Mouse (Mus musculus): Measurements from ENCODE around the gene Rnf11. TPM values are rescaled to one million over a fixed set of nuclear protein-coding genes. Genes with fewer than 3 reads are reported as not detected.

Gene Rnf11
- total and polyA plus RNA-seq, 3 experiments, result 11.9 to 30.9 (median 13.7) TPM

DNA sequence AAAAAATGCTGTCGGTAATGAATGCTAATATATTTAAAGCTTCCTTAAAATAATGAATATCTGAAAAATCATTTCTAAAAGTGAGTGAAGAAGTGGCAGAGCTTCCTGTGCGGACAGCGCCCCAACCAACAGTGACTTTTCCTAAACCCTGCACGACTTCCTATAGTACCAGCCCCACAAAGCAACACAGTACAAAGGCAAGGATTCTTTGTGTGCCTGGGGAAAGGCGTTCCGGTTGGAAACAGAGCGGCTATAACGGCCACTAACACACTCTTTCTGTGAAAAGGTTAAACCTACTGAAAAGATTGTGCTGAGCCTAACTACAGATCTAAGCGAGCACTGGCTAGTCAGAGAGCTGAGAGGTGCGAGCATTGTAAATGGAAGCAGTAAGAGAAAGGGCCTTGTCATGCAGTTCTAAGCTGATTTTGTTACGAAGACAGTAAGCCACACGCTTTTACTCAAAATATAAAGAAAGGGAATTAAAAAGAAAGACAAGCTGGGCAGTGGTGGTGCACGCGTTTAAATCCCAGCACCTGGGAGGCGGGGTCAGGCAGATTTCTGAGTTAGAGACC is 45.8 kb upstream of the Rnf11 start:
- no peaks in the 10 kb centered on the region for H3K27me3 ChIP-seq (replicated peaks)
- no peak for TF ChIP-seq MAX (IDR thresholded peaks at IDR 0.05; ENCODE audit: low read length)
- no peaks in the 10 kb centered on the region for H3K79me2 ChIP-seq (replicated peaks; ENCODE audit: control insufficient read depth, extremely low read depth, insufficient read depth, poor library complexity, severe bottlenecking)
- dilution Hi-C loops (cut with MboI; ENCODE audit: extremely low pct_ligation_motif_present, extremely low pct_unique_long_range_greater_than_20kb, low sequenced_read_pairs) (no loop called here), in situ Hi-C loops (cut with MboI; ENCODE audit: low pct_ligation_motif_present, low pct_unique_long_range_greater_than_20kb, low sequenced_read_pairs) (no loop called here)
- no peak overlapping the region for H3K4me3 ChIP-seq (replicated peaks in 1 of 3; ENCODE audit: low read depth in 2 of 3, low read length in 2 of 3, poor library complexity in 1 of 3)
- H3K4me2 ChIP-seq (ENCODE audit: insufficient read depth, low read depth, poor library complexity, severe bottlenecking), result no peak overlapping the region
- H3K36me3 ChIP-seq (replicated peaks in 1 of 2; ENCODE audit: control insufficient read depth in 1 of 2, insufficient read depth in 1 of 2, low read length in 1 of 2), result no peaks in the 10 kb centered on the region
- H3K4me1 ChIP-seq (ENCODE audit: control insufficient read depth in 1 of 2, insufficient read depth in 2 of 2), result peaks cover 0 to 5% of the 10 kb centered on the region in 2 experiments; a peak in 2 of 4 replicates
- no peak overlapping the region for H3K27ac ChIP-seq (ENCODE audit: insufficient read depth, low read depth)
- no peak overlapping the region for H3K9ac ChIP-seq (ENCODE audit: insufficient read depth, low read depth)
- no peak for DNase-seq (ENCODE audit: extremely low read depth)
- no peaks in the 10 kb centered on the region for H3K9me3 ChIP-seq (replicated peaks; ENCODE audit: low read length)

DNA sequence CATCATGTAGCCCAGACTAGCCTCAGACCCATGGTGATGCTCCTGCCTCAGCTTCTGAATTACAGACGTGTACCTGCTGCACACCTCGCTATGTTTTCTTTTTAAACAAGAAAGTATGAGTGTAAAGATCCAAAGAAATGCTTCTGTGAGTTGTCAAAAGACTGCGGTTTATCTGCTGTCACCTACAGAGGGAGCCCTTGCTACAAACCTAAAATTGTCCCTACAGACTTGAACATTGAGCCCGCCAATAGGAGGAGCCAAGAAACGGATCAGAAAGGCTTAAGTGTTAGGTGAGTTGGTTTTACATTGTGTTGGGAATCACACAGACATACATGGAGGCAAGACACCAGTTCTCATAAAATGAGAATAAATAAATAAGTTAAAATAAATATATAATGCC is 20.4 kb upstream of the Rnf11 start:
- DNase-seq (ENCODE audit: extremely low read depth), result peak; percentile 85
- Histone ChIP-seq H3K27me3 (replicated peaks) (no peaks in the 10 kb centered on the region), H3K36me3 (replicated peaks in 1 of 2; ENCODE audit: control insufficient read depth in 1 of 2, insufficient read depth in 1 of 2, low read length in 1 of 2) (no peaks in the 10 kb centered on the region), H3K4me3 (replicated peaks in 1 of 3; ENCODE audit: low read depth in 2 of 3, low read length in 2 of 3, poor library complexity in 1 of 3) (no peak overlapping the region), H3K9me3 (replicated peaks; ENCODE audit: low read length) (no peaks in the 10 kb centered on the region), H3K4me1 (ENCODE audit: control insufficient read depth in 1 of 2, insufficient read depth in 2 of 2) (0 out of 4 replicates have a peak, but pooled peaks cover 0 to 2% of the 10 kb centered on the region in 2 experiments), H3K4me2 (ENCODE audit: insufficient read depth, low read depth, poor library complexity, severe bottlenecking) (peak overlapping the region; percentile 56; the same call in 1 of the 2 replicates), H3K27ac (ENCODE audit: insufficient read depth, low read depth) (no peak overlapping the region), H3K9ac (ENCODE audit: insufficient read depth, low read depth) (no peak overlapping the region), H3K79me2 (replicated peaks; ENCODE audit: control insufficient read depth, extremely low read depth, insufficient read depth, poor library complexity, severe bottlenecking) (no peaks in the 10 kb centered on the region)
- dilution Hi-C loops (cut with MboI; ENCODE audit: extremely low pct_ligation_motif_present, extremely low pct_unique_long_range_greater_than_20kb, low sequenced_read_pairs), result no loop called here
- in situ Hi-C loops (cut with MboI; ENCODE audit: low pct_ligation_motif_present, low pct_unique_long_range_greater_than_20kb, low sequenced_read_pairs), result loop anchor here (10.0 kb wide), 1 partner anchor 160 kb away; the partner anchor contains the start of gene Cdkn2c
- no peak for TF ChIP-seq HCFC1 (IDR thresholded peaks at IDR 0.05; ENCODE audit: low read depth, low read length)
- TF ChIP-seq UBTF (IDR thresholded peaks at IDR 0.05; ENCODE audit: low read depth, low read length), result no peak
- TF ChIP-seq CHD1 (IDR thresholded peaks at IDR 0.05; ENCODE audit: low read depth, low read length), result no peak
- TF ChIP-seq ZMIZ1 (IDR thresholded peaks at IDR 0.05; ENCODE audit: low read depth, low read length), result no peak
- TF ChIP-seq SMC3 (IDR thresholded peaks at IDR 0.05; ENCODE audit: low read depth, low read length), result peak; percentile 89
- TF ChIP-seq MAFK (IDR thresholded peaks at IDR 0.05; ENCODE audit: insufficient replicate concordance, low read length), result no peak
- TF ChIP-seq TBP (conservative IDR thresholded peaks at IDR 0.05; ENCODE audit: low read depth, low read length), result no peak
- no peak for TF ChIP-seq USF1 (IDR thresholded peaks at IDR 0.05; ENCODE audit: low read depth, low read length)
- TF ChIP-seq USF2 (conservative IDR thresholded peaks at IDR 0.05; ENCODE audit: low read depth, low read length), result no peak
- peak; percentile 42; the same call in 1 of the 2 replicates for TF ChIP-seq NELFE (IDR thresholded peaks at IDR 0.05; ENCODE audit: low read depth, low read length)
- TF ChIP-seq JUND (conservative IDR thresholded peaks at IDR 0.05; ENCODE audit: low read depth, low read length), result 0 out of 2 replicates have a peak, but pooled peaks have one; percentile 29
- no peak for TF ChIP-seq NRF1 (IDR thresholded peaks at IDR 0.05; ENCODE audit: low read depth, low read length)
- TF ChIP-seq PAX5 (IDR thresholded peaks at IDR 0.05; ENCODE audit: low read length), result no peak
- no peak for TF ChIP-seq GABPA (IDR thresholded peaks at IDR 0.05; ENCODE audit: insufficient replicate concordance, low read depth, low read length)
- peak; percentile 81; the same call in 1 of the 2 replicates for TF ChIP-seq E2F4 (IDR thresholded peaks at IDR 0.05; ENCODE audit: insufficient replicate concordance, low read depth, low read length)
- peak; percentile 44; the same call in 1 of the 2 replicates for TF ChIP-seq MEF2A (IDR thresholded peaks at IDR 0.05; ENCODE audit: borderline replicate concordance, low read depth, low read length)
- TF ChIP-seq TCF12 (IDR thresholded peaks at IDR 0.05; ENCODE audit: low read depth, low read length), result 0 out of 2 replicates have a peak, but pooled peaks have one; percentile 14
- TF ChIP-seq CHD2 (IDR thresholded peaks at IDR 0.05; ENCODE audit: low read length), result no peak
- no peak for TF ChIP-seq MYC (IDR thresholded peaks at IDR 0.05; ENCODE audit: low read depth, low read length)
- TF ChIP-seq JUN (IDR thresholded peaks at IDR 0.05; ENCODE audit: insufficient read depth, low read depth, low read length), result no peak
- TF ChIP-seq ZKSCAN1 (IDR thresholded peaks at IDR 0.05; ENCODE audit: borderline replicate concordance, low read depth, low read length), result no peak
- no peak for TF ChIP-seq MXI1 (IDR thresholded peaks at IDR 0.05; ENCODE audit: low read depth, low read length)
- no peak for TF ChIP-seq MAX (IDR thresholded peaks at IDR 0.05; ENCODE audit: low read length)
- peak; percentile 86 for TF ChIP-seq RAD21 (IDR thresholded peaks at IDR 0.05; ENCODE audit: low read depth, low read length)
- TF ChIP-seq ZC3H11A (IDR thresholded peaks at IDR 0.05; ENCODE audit: low read depth, low read length), result peak; percentile 47; the same call in 1 of the 2 replicates
- TF ChIP-seq IRF4 (IDR thresholded peaks at IDR 0.05; ENCODE audit: low read depth, low read length), result no peak
- no peak for TF ChIP-seq ZNF384 (IDR thresholded peaks at IDR 0.05; ENCODE audit: low read depth, low read length)
- no peak for TF ChIP-seq ETS1 (conservative IDR thresholded peaks at IDR 0.05; ENCODE audit: low read depth, low read length)
- TF ChIP-seq SIN3A (IDR thresholded peaks at IDR 0.05; ENCODE audit: low read length), result no peak
- TF ChIP-seq POLR2A (IDR thresholded peaks at IDR 0.05; ENCODE audit: low read depth, low read length), result no peak
- TF ChIP-seq ELF1 (IDR thresholded peaks at IDR 0.05; ENCODE audit: low read depth, low read length), result no peak
- no peak for TF ChIP-seq BHLHE40 (IDR thresholded peaks at IDR 0.05; ENCODE audit: low read depth, low read length)
- TF ChIP-seq EP300 (IDR thresholded peaks at IDR 0.05; ENCODE audit: low read length), result no peak

All from CH12.LX (cell line).